Mouse (Mus musculus): ENCODE measurements around the gene Brd3.

Gene Brd3

DNA sequence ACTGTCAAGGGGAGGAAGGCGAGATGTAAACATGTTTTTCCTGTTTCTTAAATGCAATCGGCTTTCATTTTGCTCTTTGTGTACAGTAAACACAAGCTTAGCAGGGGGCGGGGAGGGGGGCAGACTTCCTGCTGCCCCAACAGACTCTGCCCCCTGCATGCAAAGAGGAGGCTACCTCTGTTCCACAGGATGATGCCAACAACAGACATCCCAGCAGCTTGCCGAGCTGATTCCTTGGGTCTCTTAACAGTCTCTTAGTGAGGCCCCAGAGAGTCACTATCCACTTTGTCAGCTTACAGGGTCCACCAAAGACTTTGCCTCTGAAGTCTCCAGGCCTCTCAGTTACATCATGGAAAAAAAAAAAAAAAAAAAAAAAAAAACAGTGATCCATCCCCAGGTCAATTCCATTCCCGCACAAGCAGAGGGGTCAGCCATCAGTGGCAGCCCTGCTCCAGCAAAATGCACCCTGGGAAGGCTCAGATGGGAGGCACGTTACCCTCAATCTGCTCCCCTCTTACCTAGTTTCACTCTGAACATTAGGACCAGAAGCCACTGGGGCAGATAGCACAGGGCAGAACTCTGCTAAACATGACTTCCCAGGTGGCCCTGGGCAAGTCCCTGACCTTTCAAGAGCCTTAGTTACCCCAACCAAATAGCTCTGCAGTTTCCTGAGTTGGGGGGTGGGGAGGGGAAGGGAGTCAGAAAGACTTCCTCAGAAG is 102.9 kb downstream of the Brd3 start:
- no peak for DNase-seq (ENCODE audit: extremely low spot score, low spot score)

DNA sequence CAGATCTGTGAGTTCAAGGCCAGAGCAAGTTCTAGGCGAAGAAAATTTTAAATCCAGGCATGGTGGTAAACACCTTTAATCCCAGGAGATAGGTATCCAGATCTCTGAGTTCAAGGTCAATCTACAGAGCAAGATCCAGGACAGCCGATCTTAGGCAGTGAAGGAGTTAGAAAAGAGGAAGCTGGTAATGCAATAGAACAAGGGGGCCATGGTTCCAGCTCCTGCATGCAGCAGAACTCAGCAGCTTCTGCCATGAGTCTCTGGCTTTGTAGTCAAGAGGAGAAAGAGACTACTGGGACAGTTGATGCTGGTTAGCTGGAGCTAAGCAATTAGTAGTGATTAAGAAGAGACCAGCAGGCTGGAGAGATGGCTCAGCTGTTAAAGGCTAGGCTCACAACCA is 105.9 kb downstream of the Brd3 start:
- DNase-seq (ENCODE audit: extremely low spot score, low spot score) = no peak

DNA sequence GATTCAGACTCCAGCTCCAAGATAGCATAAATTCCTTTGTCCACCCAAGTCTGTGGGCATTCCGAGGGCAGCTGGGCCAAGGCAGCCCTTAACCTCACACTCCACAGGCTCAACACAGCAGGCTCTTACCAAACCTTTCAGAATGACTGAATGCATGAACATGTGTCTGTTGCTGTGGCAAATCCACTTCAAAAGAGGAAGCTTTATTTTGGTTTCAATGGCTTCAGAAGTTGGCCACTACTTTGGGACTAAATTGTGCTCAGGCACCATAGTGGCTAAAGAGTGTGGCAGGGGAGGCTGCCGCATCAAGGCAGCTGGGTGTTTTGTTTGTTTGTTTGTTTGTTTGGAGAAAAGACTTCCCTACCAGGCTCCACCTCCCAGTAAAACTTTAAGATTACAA is 107.4 kb downstream of the Brd3 start:
- DNase-seq (ENCODE audit: extremely low spot score, low spot score) = no peak

- no peak for DNase-seq (ENCODE audit: extremely low spot score, low spot score)
Observed at GRCm38 (mm10) chr2:27396656-27397440, 110.6 kb downstream of the Brd3 start.
